Mouse (Mus musculus) large intestine, adult 2 months (tissue): ENCODE data around the gene Prr12. TPM values are rescaled to one million over a fixed set of nuclear protein-coding genes. Genes with fewer than 3 reads are reported as not detected.

Experiments
- DNase-seq: peaks from one replicate; pipeline ENCODE4 v3.0.0-alpha.2; 2012; ENCODE audit warnings: low read depth, low spot score
- WGBS: fragments of 180-500 bp; shearing (Covaris S2); methylation state at CpG from one replicate; pipeline ENCODE4 v1.1.7; 2018; 5-methylcytosine and 5-hydroxymethylcytosine counted together
- polyA plus RNA-seq: library from polyadenylated mRNA; depleted of rRNA; stranded (reverse); fragments of >200 nt; gene quantifications from 2 replicates; pipeline ENCODE4 v1.2.3, GENCODE M21; 2012; rRNA removed

Gene Prr12
- polyA plus RNA-seq, 1 experiment = 5.4 TPM

DNA sequence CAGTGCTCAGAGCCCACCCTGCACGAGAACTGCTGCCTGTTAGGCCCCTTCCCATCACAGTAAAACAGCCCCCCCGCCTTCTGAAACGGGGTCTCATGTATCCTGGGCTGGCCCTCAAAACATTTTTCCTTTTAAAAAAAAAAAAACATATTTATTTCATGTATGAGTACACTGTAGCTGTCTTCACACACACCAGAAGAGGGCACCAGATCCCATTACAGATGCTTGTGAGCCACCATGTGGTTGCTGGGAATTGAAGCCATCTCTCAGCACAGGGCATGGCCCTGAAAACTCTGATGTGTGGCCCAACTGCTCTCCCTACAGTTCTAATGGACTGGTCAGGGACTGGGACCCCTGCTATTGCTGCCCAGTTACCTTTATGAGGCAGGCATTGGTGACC is 74.4 kb downstream of the Prr12 start:
- no peak for DNase-seq
- WGBS = 94% methylated on average over 3 of the region's 3 CpGs

Other genes starting within 250 kb of the Prr12 start
- 50.3 and 51.3 TPM in 2 replicates for gene Nup62, start 236.8 kb downstream of the Prr12 start, polyA plus RNA-seq
- 13.9 and 14.8 TPM in 2 replicates for gene Il4i1, start 236.5 kb downstream of the Prr12 start, polyA plus RNA-seq
- gene Atf5, start 236.2 kb downstream of the Prr12 start, polyA plus RNA-seq = 29.8 and 41.4 TPM in 2 replicates
- 61.3 and 67.2 TPM in 2 replicates for gene Akt1s1, start 203.9 kb downstream of the Prr12 start, polyA plus RNA-seq
- gene Tbc1d17, start 203.8 kb downstream of the Prr12 start, polyA plus RNA-seq = 44.6 and 49.0 TPM in 2 replicates
- 52.1 and 57.9 TPM in 2 replicates for gene Pnkp, start 195.7 kb downstream of the Prr12 start, polyA plus RNA-seq
- 111 and 141 TPM in 2 replicates for gene Ptov1, start 183.1 kb downstream of the Prr12 start, polyA plus RNA-seq
- gene Med25, start 160.2 kb downstream of the Prr12 start, polyA plus RNA-seq = 69.4 and 102 TPM in 2 replicates
- 19.9 and 21.7 TPM in 2 replicates for gene Fuz, start 156.8 kb downstream of the Prr12 start, polyA plus RNA-seq
- gene Ap2a1, start 123.4 kb downstream of the Prr12 start, polyA plus RNA-seq = 55.6 and 80.7 TPM in 2 replicates
- gene Tsks, start 109.7 kb downstream of the Prr12 start, polyA plus RNA-seq = not detected in 2 replicates
- gene Cpt1c, start 78.0 kb downstream of the Prr12 start, polyA plus RNA-seq = 4.2 and 5.9 TPM in 2 replicates
- 167 and 188 TPM in 2 replicates for gene Prmt1, start 66.3 kb downstream of the Prr12 start, polyA plus RNA-seq
- gene Irf3, start 55.2 kb downstream of the Prr12 start, polyA plus RNA-seq = 107 and 110 TPM in 2 replicates
- 20.8 and 23.3 TPM in 2 replicates for gene Bcl2l12, start 54.2 kb downstream of the Prr12 start, polyA plus RNA-seq
- 32.3 and 44.7 TPM in 2 replicates for gene Scaf1, start 36.5 kb downstream of the Prr12 start, polyA plus RNA-seq
- 112 and 124 TPM in 2 replicates for gene Rras, start 34.9 kb downstream of the Prr12 start, polyA plus RNA-seq
- gene Nosip, start 9.5 kb upstream of the Prr12 start, polyA plus RNA-seq = 52.4 and 66.9 TPM in 2 replicates
- gene Prrg2, start 9.8 kb upstream of the Prr12 start, polyA plus RNA-seq = 77.3 and 92.5 TPM in 2 replicates
- 44.3 and 48.6 TPM in 2 replicates for gene Rcn3, start 39.3 kb upstream of the Prr12 start, polyA plus RNA-seq
- 75.3 and 85.1 TPM in 2 replicates for gene Fcgrt, start 51.0 kb upstream of the Prr12 start, polyA plus RNA-seq
- 407 and 500 TPM in 2 replicates for gene Rps11, start 71.6 kb upstream of the Prr12 start, polyA plus RNA-seq
- gene Rpl13a, start 75.9 kb upstream of the Prr12 start, polyA plus RNA-seq = 2,093 and 2,372 TPM in 2 replicates
- gene Gm45713, start 83.3 kb upstream of the Prr12 start, polyA plus RNA-seq = 0.78 and 1.1 TPM in 2 replicates
- 30.5 and 38.2 TPM in 2 replicates for gene Flt3l, start 83.6 kb upstream of the Prr12 start, polyA plus RNA-seq
- 62.5 and 65.5 TPM in 2 replicates for gene Pih1d1, start 101.4 kb upstream of the Prr12 start, polyA plus RNA-seq
- gene Aldh16a1, start 101.7 kb upstream of the Prr12 start, polyA plus RNA-seq = 152 and 159 TPM in 2 replicates
- gene Slc17a7, start 111.1 kb upstream of the Prr12 start, polyA plus RNA-seq = 0.07 and 0.11 TPM in 2 replicates
- not detected in 2 replicates for gene Gfy, start 126.7 kb upstream of the Prr12 start, polyA plus RNA-seq
- not detected in 2 replicates for gene Pth2, start 128.1 kb upstream of the Prr12 start, polyA plus RNA-seq
- gene Ccdc155, start 152.0 kb upstream of the Prr12 start, polyA plus RNA-seq = 0.09 TPM in 1 of 2 replicates, not detected in the other
- gene Dkkl1, start 159.3 kb upstream of the Prr12 start, polyA plus RNA-seq = 0.47 and 0.67 TPM in 2 replicates
- gene Tead2, start 162.9 kb upstream of the Prr12 start, polyA plus RNA-seq = 8.9 and 11.4 TPM in 2 replicates
- 57.3 and 66.8 TPM in 2 replicates for gene Cd37, start 186.2 kb upstream of the Prr12 start, polyA plus RNA-seq
- not detected in 2 replicates for gene Slc6a16, start 188.2 kb upstream of the Prr12 start, polyA plus RNA-seq
- not detected in 2 replicates for gene Slc6a21, start 224.6 kb upstream of the Prr12 start, polyA plus RNA-seq